In genomic region chr11:20501160-20501955, GRCm38 (mm10) we compare ENCODE assay signal across 24 mouse cellular contexts. TPM values are rescaled to one million over a fixed set of nuclear protein-coding genes. Genes with fewer than 3 reads are reported as not detected.
DNase-seq lines count a peak whose midpoint lies in the region; ATAC-seq and TF ChIP-seq lines count a peak whose summit lies in the region.
"Had no signal": no experiment of that assay in that cellular context is flagged by ENCODE, and none has a peak within 500 bp of the region (broad histone marks: within the 10 kb centered on the region; RNA-seq: fewer than 3 reads in every experiment).

No protein-coding gene starts in this region.

- H3K4me3 ChIP-seq in lung, postnatal 0 days (ENCODE audit: low read depth, low read length) = no peak overlapping the region
- H3K4me3 ChIP-seq in forebrain, embryonic 13.5 days = no peak overlapping the region
- H3K4me3 ChIP-seq: forebrain, embryonic 10.5 days; gastrocnemius, adult 2 months; hindbrain, embryonic 12.5 days; hindbrain, embryonic 15.5 days; intestine, embryonic 15.5 days had no signal

- H3K27me3 ChIP-seq in lung, postnatal 0 days (replicated peaks; ENCODE audit: insufficient read depth, low read length) = no peaks in the 10 kb centered on the region
- H3K27me3 ChIP-seq in forebrain, embryonic 13.5 days = no peaks in the 10 kb centered on the region
- H3K27me3 ChIP-seq: hindbrain, embryonic 12.5 days; hindbrain, embryonic 15.5 days; intestine, embryonic 15.5 days; Patski had no signal

- H3K36me3 ChIP-seq in lung, postnatal 0 days (ENCODE audit: insufficient read depth, low read length) = no peaks in the 10 kb centered on the region
- H3K36me3 ChIP-seq in forebrain, embryonic 13.5 days (ENCODE audit: poor library complexity, severe bottlenecking) = no peaks in the 10 kb centered on the region
- H3K36me3 ChIP-seq: forebrain, embryonic 10.5 days; hindbrain, embryonic 12.5 days; hindbrain, embryonic 15.5 days; intestine, embryonic 15.5 days had no signal

- H3K9me3 ChIP-seq in lung, postnatal 0 days (ENCODE audit: low read length) = no peaks in the 10 kb centered on the region
- H3K9me3 ChIP-seq in forebrain, embryonic 13.5 days (replicated peaks) = no peaks in the 10 kb centered on the region
- H3K9me3 ChIP-seq: forebrain, embryonic 10.5 days; hindbrain, embryonic 12.5 days; hindbrain, embryonic 15.5 days; intestine, embryonic 15.5 days had no signal

- no peak overlapping the region for H3K4me2 ChIP-seq in lung, postnatal 0 days (replicated peaks; ENCODE audit: low read depth, low read length)
- H3K4me2 ChIP-seq in forebrain, embryonic 13.5 days = no peak overlapping the region
- H3K4me2 ChIP-seq: heart, embryonic 11.5 days; hindbrain, embryonic 12.5 days; hindbrain, embryonic 15.5 days; intestine, embryonic 15.5 days had no signal

- H3K4me1 ChIP-seq in lung, postnatal 0 days (ENCODE audit: insufficient read depth, low read depth, low read length) = no peaks in the 10 kb centered on the region
- H3K4me1 ChIP-seq in forebrain, embryonic 13.5 days = no peaks in the 10 kb centered on the region
- H3K4me1 ChIP-seq: forebrain, embryonic 10.5 days; hindbrain, embryonic 12.5 days; hindbrain, embryonic 15.5 days; intestine, embryonic 15.5 days had no signal

- H3K27ac ChIP-seq in lung, postnatal 0 days (ENCODE audit: low read length) = no peak overlapping the region
- no peak overlapping the region for H3K27ac ChIP-seq in forebrain, embryonic 13.5 days
- H3K27ac ChIP-seq: forebrain, embryonic 10.5 days; gastrocnemius, adult 2 months; hindbrain, embryonic 12.5 days; hindbrain, embryonic 15.5 days; intestine, embryonic 15.5 days had no signal

- ATAC-seq in lung, postnatal 0 days = no peak
- no peak for ATAC-seq in forebrain, embryonic 13.5 days
- ATAC-seq: forebrain, embryonic 14.5 days; forebrain, postnatal 0 days; intestine, embryonic 15.5 days; Patski had no signal

- TF ChIP-seq CTCF in lung, postnatal 0 days (IDR thresholded peaks at IDR 0.05) = no peak

- no peak for TF ChIP-seq EP300 in lung, postnatal 0 days (IDR thresholded peaks at IDR 0.05)

- peak; percentile 53 for DNase-seq in 416B (ENCODE audit: low read depth)
- DNase-seq in Muller cell, postnatal 12 days (ENCODE audit: inconsistent ontology term) = peak; percentile 0
- DNase-seq in WW6 (ENCODE audit: low read depth, low spot score) = peak; percentile 20
- no peak for DNase-seq in cerebellum, postnatal 4 days (ENCODE audit: low spot score in 2 of 2)
- DNase-seq in lung, postnatal 0 days (ENCODE audit: low spot score) = no peak
- DNase-seq: adrenal gland, postnatal 10 days; adrenal gland, postnatal 36 days; cerebellum, adult 18-20 months; cerebellum, adult 9-10 months; cerebellum, postnatal 14 days; forebrain, postnatal 0 days; gastrocnemius, adult 2 months; gastrocnemius, postnatal 14 days; heart, adult 11 months; kidney, adult 11 months; kidney, adult 8-10 months had no signal

- 65% methylated on average over 5 of the region's 5 CpGs for WGBS in lung, postnatal 0 days
- WGBS in forebrain, embryonic 13.5 days = 58% methylated on average over 5 of the region's 5 CpGs

- no peak overlapping the region for H3K9ac ChIP-seq in lung, postnatal 0 days (replicated peaks; ENCODE audit: low read depth)
- no peak overlapping the region for H3K9ac ChIP-seq in forebrain, embryonic 13.5 days
- H3K9ac ChIP-seq: forebrain, postnatal 0 days; hindbrain, embryonic 12.5 days; hindbrain, embryonic 15.5 days; intestine, embryonic 15.5 days had no signal

RNA-seq across cellular contexts. Expression of gene Sertad2, which starts 41.7 kb away (rescaled TPM):
- 43.6 and 44.9 TPM in 2 replicates for polyA plus RNA-seq in lung, postnatal 0 days (2015; fragmentation: Nextera tagmentation; extraction: Ambion mirVana)
- 35.2 and 41.8 TPM in 2 replicates for polyA plus RNA-seq in forebrain, embryonic 13.5 days (2015; fragmentation: Nextera tagmentation; extraction: Ambion mirVana)

Comparison
In these comparisons a context has a peak if more than half of its experiments do, and no peak if none do; other contexts are left out.
1. DNase-seq: peak in 416B (single experiment), Muller cell, postnatal 12 days (single experiment) and WW6 (single experiment); none in cerebellum, postnatal 4 days (0 of 2) and lung, postnatal 0 days (single experiment).